Mouse (Mus musculus): ENCODE data around the gene Cryge.
"Not testable (repeated sequence)": the region's sequence is repeated elsewhere in the genome, so short reads cannot be mapped to it uniquely, and the experiment has no call there.

- not testable (repeated sequence) for TF ChIP-seq CTCF (IDR thresholded peaks at IDR 0.05); EP300 (IDR thresholded peaks at IDR 0.05; ENCODE audit: insufficient read depth, low read depth, low read length)
Measured at GRCm38 (mm10) chr1:65050952-65051351, at the start of gene Cryge.

Data from heart, adult 2 months (tissue).